Mouse (Mus musculus) gastrocnemius, postnatal 4 days (tissue): ENCODE measurements at regions not wholly inside any gene's neighbourhood (a gene's known extent, or its start where the extent isn't known, plus 50 kb on each side); places are given as distances from the start of the nearest gene placed in this dataset.
"Not testable (repeated sequence)": the region's sequence is repeated elsewhere in the genome, so short reads cannot be mapped to it uniquely, and the experiment has no call there.

Experiments used
- DNase-seq, 2 experiments: peaks; one replicate each; pipeline ENCODE4 v3.0.0; 2021 to 2022; ENCODE audit warnings: low spot score in 2 of 2, mixed read lengths in 2 of 2

DNA sequence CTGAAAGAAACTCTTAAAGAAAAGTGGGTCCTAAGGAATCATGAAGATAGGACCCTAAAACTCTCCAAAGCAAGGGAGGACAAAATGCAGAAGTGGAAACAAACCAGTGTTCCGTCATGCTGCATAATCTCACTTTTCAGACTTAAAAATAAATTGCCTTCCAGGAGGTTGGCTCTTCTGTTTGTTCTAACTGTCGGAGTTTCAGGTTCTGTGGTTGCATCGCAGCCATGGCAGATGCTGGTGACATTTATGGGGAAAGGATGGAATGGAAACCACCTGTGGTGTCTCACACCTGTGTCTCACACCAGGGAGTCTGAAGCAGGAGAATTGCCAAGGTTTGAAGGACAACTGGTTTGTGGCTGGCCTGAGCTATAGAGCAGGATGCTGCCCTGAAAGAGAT, 50.9 kb upstream of the Hivep1 start:
- DNase-seq: no peak

DNA sequence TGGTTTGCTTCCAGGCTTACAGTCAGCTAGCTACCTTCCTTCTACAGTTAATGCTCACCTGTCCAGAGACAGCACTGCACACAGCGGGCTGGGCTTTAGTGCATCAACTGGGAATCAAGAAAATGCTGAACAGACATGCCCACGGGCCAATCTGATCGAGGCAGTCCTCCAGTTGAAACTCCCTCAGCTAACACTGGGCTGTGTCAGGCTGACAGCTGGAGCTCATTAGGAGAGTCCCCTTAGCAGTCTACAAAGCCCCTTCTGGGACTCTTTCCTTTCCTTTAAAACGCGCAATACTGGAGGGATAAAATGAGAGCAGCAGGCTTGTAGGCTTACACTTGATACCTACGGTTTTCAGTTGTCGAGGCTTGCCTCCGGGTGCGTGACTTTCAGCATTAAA, 53.9 kb upstream of the Hivep1 start:
- DNase-seq: no peak

DNA sequence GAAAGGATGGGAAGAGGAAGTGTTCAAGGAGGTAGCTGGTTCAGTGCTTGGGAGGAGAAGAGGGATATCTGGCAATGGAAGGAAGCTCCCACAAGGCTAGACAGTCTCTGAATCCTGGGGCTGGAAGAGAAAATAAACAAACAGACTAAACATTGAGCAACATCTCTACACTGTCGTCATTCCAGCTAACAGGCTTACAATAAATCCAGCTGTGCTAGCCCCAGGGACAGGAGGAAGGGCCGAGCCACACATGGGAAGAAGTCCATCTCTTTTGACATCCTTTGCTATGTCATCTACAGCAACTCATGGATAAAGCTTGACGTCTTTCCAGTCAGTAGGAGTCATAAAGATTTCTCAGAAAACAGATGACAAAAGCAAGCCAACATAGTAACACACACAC, 57.7 kb upstream of the Hivep1 start:
- no peak for DNase-seq

DNA sequence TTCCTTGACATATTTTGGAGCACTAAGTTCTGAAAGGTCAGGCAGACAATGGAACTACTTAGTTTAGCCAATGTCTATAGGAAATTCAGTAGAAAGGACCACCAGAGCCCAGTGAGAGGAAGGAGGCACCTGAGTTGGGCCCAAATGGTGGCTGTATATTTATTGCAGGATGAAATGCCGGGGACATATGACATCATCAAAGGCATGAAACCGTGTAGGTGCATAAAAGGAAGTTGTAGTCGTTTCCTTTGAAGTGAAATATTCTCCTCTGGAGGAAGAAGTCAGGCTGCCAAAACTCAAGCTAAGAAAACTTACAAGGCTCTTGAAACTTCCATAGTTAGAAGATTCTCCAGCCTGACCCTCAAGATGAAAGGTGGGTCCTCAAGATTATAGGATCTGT, 75.9 kb upstream of the Hivep1 start:
- DNase-seq: no peak

DNA sequence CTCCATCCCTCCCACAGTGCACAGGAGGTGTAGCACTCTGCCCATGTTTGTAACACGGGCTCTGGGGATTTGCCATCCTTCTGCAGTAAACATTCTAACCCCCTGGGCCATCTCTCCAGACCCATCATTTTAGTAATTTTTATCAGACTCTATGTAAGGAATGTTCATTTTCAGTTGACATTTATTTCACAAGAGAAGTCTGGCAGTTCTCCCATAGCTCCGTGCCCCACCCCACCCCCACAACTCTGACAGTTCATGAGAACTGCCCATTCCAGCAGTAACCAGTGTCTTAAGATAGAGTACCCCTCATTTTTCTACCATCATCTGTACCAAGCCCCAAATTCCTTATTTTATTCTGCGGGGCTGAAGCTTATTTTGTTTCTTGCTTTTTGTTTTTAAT, 88.9 kb upstream of the Hivep1 start:
- DNase-seq: no peak

DNA sequence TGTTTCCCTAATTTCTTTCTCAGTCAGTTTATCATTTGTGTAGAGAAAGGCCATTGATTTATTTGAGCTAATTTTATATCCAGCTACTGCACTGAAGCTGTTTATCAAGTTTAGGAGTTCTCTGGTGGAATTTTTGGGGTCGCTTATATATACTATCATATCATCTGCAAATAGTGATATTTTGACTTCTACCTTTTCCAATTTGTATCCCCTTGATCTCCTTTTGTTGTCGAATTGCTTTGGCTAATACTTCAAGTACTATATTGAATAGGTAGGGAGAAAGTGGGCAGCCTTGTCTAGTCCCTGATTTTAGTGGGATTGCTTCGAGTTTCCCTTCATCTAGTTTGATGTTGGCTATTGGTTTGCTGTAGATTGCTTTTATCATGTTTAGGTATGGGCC, 90.9 kb upstream of the Hivep1 start:
- DNase-seq: not testable (repeated sequence)

DNA sequence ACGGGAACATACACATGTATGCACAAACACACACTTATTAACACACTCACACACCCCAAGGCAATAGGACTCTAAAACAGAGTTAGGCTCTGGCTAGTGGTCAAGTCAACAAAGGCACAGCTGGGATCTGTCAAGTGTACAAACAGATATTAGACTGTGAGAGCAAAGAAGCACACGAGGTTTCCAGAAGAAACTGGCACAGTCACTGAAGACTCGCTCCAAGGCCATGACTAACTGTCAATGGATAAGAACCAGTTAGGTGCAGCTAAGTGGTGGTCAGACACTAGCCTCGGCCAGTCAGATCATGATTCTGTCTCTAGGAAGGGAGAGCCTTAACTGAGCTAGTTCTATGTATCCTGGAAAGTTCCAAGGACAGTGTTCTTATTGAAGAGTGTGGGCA, 93.9 kb upstream of the Hivep1 start:
- no peak for DNase-seq

DNA sequence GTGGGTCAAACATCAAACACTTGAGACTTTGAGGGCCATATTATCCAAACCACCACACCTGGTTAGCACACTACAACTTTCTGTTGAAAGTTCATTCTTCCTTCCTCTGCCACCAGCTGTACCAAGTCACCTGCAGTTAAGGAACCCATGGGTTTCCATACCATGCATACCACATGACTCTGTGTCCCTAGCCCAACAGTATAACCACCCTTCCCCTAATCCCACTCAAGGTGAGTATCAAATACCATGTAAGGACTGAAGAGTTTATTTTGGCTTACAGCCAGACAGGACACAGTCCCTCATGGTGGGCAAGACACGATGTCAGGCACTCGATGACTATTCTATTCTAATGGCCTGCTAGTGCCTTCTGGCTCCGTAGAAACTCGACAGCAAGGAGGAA, 95.9 kb upstream of the Hivep1 start:
- DNase-seq: no peak

DNA sequence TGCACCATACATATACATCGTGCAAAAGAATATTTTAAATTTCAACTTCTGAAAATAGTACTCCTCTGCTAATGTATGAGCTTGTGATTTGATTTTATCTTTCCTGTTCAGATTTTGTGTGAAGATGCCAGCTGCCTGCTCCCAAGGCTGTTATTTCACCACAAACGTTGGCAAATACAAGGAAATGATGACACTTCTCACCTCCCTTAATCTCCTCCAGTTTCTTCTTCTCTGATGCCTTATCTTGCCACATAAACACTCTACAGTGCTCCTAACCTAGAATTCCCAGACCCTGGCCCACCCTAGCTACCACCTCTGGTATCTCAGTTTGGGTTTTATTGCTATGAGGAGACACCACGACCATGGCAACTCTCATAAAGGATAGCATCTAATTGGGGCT, 96.6 kb upstream of the Hivep1 start:
- no peak for DNase-seq

DNA sequence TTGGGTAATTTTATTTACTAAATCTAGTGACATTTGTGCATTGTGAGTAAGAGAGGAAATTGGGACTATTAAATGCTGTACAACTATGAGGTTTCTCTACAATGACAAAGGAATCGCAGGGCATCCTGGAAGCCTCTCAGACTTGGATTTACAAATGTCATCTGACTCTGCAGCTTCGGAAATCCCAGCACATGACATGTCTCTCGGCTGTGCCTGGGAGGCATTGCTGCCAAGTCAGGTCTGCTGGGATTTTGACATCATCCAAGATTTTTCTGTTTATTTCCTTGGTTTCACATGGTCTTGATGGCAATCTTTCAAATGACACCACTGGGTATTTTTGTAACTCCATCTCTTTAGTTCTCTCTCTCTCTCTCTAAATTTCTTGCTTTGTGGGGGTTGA, 99.4 kb upstream of the Hivep1 start:
- DNase-seq: peak in 1 of 2 experiments; percentile 31

DNA sequence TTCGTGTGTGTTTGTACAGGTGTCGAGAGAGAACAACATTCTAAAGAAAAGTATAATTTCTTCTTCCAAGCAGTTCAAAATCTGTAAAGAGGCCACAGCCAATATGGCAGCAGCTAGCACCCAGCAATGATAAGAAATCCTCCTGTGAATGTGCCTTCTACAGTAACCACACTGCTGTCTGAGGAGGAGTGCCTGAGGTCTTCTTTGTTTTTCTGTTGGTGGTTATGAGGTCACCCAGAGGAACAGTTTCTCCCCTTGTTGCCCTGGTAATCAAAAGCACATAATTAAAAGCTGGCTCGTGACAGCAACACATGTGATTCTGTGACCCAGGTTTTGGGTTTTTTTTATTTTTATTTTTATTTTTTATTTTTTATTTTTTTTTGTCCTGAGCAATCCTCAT, 100.8 kb upstream of the Adtrp start:
- DNase-seq: no peak

DNA sequence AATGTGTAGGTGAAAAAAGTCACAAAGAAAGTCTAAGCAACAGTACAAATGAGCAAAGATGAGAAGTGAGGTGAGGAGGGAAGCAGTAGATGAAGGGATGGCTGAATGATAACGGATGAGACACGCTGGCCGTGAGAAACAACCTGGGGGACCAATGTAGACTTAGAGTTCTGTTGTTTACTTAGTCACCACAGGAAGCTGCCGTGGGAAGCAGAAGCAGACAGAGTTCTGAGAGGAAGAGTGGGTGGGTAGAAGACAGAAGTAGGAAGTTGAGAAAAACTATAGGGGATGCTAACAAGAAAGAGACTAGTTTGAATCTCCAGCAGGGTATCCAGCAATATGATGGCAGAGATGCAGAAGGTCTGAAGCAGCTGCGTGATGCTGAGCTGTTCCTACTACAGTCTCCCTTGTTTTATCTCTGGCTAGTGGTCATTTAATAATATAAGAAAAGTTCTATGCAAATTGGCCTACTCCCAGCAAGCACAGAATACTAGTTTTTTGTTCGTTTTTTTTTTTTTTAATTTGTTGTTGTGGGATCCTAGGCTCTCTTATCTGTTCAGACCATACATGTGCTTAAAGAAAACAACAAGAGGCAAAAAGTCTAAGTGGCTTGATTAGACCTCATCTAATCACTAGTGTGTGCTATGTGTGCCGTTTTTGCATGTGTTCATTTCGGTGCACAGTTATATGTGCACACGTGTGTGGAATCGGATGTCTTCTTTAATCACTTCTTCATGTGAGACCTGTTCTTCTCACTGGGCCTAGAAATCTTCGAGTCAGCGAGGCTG, 85.0 kb upstream of the Adtrp start:
- DNase-seq: no peak

DNA sequence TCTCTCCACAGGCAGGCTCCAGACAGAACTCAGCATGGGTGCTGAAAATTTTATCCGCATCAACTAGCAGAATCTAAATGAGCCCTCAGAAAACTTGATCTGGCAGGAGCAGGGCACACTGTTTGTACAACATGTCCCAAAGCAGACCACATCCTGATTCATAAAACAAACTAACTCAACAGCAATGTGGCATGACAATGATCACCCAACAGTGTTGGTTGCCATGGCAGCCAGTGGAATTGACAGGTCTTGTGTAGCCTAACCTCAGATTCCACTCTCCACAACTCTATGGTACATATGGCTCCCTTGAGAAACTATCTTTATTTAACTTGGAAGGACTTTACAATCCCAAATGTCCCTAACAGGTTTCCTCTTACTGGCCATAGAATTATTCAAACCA, 82.3 kb upstream of the Adtrp start:
- no peak for DNase-seq

DNA sequence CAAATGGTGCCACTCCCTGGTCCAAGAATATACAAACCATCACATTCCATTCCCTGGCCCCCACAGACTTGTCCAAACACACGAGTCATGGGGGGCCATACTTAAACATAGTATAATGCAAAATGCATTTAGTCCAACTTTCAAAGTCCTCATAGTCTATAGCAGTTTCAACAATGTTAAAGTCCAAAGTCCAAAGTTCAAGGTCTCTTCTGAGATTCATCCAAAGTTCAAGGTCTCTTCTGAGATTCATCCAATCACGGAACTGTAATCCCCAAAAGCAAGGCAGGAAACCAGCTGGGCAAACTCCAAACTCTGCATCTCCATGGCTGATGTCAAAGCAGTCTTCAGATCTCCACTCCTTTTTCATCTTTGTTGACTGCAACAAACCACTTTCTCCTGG, 78.4 kb upstream of the Adtrp start:
- DNase-seq: not testable (repeated sequence)

DNA sequence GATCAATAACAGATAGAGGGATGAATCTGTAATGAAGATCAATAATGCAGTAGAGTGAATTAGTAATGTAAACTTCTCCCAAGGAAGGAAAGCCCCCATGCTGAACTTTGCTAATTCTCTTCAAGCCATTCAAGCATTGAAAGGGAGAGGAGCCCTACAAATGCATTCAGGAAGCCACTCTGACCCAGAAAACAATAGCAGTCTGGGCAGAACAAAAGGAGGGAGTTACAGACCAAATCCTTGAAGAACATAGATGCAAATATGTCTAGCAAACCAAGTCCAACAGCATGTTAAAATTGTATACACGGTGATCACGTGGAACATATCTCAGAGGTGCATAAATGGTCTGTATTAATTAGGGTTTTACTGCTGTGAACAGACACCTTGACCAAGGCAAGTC, 77.7 kb upstream of the Adtrp start:
- DNase-seq: no peak

DNA sequence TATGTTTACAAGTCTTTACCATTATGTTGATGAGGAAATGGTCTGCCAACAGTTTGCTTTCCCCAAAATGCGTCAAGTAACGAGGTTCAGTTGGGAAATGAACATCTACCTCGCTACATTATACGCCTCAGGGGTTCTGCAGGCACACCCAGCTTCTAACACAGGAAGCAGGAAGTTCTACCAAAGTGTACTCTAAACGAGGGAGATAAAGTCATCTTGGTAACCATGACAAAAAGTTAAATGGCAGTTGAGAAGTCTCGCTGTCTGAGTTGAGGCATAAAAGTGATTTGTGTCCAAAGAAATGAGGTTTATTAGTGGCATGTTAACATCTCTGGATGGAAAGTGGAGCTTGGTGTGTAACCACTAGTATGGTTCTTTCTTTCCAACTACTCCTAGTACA, 73.7 kb upstream of the Adtrp start:
- DNase-seq: no peak

DNA sequence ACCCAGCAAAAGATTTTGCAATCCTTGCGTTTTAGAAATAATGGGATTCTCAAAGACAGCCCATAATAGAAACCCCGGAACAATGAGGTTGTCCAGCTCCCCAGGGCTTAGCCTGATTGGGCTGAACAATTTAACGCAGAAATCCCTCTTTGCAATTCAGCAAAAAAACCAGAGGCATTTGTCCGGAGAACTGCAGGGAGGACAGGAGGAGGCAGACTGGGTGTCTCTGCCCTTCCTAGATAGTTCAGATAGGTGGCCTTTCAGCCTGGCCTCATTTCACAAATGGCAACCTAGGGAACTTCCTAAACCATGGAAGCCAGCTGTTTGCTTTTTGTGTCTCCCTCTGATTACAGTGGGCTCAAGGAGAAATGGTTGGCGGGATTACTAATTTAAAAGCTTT, 71.0 kb upstream of the Adtrp start:
- no peak for DNase-seq

DNA sequence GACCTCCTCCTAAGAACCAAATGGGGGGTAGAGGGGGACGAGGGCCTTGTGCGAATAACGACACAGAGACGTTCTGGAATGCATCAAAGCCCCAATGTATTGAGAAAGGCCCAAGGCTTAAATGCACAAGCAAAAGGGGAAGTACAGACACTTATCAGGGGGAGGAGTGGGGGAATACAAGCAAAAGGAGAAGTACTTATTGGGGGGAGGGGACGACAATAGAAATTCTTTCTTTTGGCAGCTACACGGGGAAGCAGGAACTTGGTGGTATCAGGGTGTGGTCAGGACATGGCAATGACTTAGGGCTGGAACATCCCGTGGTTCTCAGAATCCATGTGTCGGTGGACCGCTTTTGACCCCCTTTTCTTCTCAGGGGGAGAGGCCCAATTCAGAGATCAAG, 68.3 kb upstream of the Adtrp start:
- DNase-seq: not testable (repeated sequence)

DNA sequence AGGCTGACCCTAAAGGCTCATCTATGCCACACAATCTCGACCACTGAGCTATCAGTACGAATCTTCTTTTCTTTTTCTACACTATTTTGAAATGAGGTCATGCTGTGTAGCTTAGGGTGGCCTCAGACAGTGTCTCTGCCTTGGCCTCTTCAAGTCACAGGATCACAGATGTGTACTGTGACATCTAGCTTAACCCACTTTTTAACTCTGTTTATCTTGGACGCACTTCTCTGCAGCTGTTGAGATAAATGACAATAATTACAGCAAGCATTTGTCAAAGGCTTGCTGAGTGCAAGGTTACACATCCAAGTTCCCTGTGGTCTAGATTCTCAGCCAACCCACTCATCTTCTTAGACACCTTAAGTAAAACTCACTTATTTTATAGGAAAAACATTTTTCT, 63.3 kb upstream of the Adtrp start:
- DNase-seq: no peak

DNA sequence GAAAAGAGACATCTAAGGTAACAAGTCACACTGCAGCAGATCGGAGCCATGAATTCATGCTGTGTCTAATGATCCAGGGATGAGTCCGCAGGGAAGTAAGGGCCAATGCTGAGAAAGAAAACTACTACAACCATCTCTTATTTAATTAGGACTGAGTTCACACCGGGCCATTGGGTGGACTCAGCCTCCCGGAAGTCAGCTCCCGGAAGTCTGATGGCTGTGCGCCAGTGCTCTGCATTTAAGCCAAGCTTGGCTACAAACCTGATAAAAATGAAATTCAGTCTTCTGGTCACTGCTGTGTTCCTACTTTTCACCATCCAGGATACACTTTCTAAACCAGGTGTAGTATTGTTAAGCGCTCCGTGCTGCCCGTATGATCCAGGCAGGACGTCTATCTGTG, 62.8 kb upstream of the Adtrp start:
- DNase-seq: peak in 1 of 2 experiments; percentile 33

DNA sequence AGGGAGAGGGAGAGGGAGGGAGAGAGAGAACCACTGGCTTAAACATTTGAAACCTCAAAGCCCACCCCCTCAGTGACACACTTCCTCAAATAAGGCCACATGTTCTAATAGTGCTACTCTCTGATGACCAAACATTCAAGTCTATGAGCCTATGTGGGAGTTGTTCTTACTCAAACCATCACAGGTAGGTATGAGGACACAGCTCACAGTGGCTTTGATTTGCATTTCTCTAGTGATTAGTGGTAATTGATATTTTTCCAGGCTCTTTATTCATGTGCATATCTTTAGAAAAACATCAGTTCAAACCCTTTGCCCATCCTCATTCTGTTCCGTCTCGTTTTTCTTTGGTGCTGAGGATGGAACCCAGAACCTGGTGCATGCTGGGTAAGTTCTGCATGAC, 59.5 kb upstream of the Adtrp start:
- no peak for DNase-seq

DNA sequence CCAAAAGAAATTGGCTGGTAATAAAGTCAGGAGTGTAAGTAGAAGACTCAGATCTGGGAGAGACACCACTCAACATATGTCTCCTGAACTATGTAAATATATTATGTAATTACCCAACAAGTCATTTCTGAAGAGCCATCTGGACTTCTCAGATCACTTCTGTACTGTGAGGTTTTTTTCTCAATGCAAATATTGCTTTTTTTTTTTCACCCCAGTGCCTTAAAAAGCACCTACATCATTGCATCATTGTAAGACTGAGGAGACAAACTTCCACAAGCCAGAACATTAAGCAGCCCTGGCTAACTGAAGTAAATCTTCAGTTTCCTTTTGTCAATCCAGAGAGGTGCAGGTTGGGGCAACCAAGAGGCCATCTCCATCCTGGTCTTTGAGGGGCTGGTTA, 55.8 kb upstream of the Adtrp start:
- no peak for DNase-seq

DNA sequence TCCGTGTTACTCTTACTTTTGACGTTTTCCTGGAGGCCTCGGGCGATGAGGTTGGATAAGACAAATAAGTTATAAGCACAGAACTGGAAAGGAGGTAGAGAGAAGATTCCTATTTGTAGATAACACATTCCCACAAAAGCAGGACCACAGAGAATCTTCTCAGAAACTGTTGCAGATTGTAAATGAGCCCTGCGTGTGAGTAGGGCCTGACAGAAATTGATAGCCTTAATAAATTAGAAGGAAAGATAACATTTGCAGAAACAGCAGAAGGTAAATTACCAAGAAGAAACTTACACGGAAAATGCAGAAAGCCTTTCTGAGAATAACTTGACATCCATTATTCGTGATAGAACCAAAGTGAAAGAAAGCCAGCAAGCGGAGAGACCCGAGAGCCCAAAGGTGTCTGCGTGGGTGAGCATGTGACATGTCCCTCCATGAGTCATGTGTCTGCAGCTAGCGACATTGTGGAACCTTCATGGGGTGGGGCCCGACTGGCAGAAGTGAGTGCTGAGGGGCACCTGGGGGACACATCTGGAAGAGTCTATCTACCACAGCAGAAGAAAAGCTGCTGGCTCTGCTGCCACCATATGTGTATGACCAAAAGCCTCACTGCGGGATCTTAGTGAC, 52.5 kb upstream of the Adtrp start:
- no peak for DNase-seq
